Mouse (Mus musculus) ES-CJ7 (cell line): ENCODE results near the gene Mdfi.

Experiments used
- DNase-seq: peaks from one replicate; pipeline ENCODE4 v3.0.0; 2011; ENCODE audit warnings: low read depth, low spot score

Gene Mdfi

GRCm38 (mm10) chr17:47802806-47803205 is 31.7 kb downstream of the Mdfi start:
- DNase-seq = no peak

GRCm38 (mm10) chr17:47797383-47797782 is 37.1 kb downstream of the Mdfi start:
- DNase-seq = peak; percentile 46

GRCm38 (mm10) chr17:47796968-47797367 is 37.5 kb downstream of the Mdfi start:
- peak; percentile 71 for DNase-seq

- DNase-seq = no peak
Measured at GRCm38 (mm10) chr17:47796156-47796816, 38.2 kb downstream of the Mdfi start.

GRCm38 (mm10) chr17:47795446-47795845 is 39.0 kb downstream of the Mdfi start:
- peak; percentile 86 for DNase-seq

GRCm38 (mm10) chr17:47793377-47793776 is 41.1 kb downstream of the Mdfi start:
- peak; percentile 81 for DNase-seq

- DNase-seq = peak; percentile 87
Measured at GRCm38 (mm10) chr17:47792098-47792863, 42.2 kb downstream of the Mdfi start.

- no peak for DNase-seq
Measured at GRCm38 (mm10) chr17:47788996-47789395, 45.5 kb downstream of the Mdfi start.

- peak; percentile 78 for DNase-seq
Measured at GRCm38 (mm10) chr17:47788306-47788705, 46.2 kb downstream of the Mdfi start.

GRCm38 (mm10) chr17:47787632-47788031 is 46.9 kb downstream of the Mdfi start:
- DNase-seq = peak; percentile 33

GRCm38 (mm10) chr17:47784411-47784810 is 50.1 kb downstream of the Mdfi start:
- no peak for DNase-seq

- no peak for DNase-seq
Measured at GRCm38 (mm10) chr17:47783445-47784223, 50.9 kb downstream of the Mdfi start.

- peak; percentile 55 for DNase-seq
Measured at GRCm38 (mm10) chr17:47782486-47782885, 52.0 kb downstream of the Mdfi start.

- no peak for DNase-seq
Measured at GRCm38 (mm10) chr17:47780470-47780869, 54.0 kb downstream of the Mdfi start.

- no peak for DNase-seq
Measured at GRCm38 (mm10) chr17:47777141-47777540, 57.4 kb downstream of the Mdfi start.

- DNase-seq = no peak
Measured at GRCm38 (mm10) chr17:47773604-47774003, 60.9 kb downstream of the Mdfi start.

GRCm38 (mm10) chr17:47769389-47770299 is 64.8 kb downstream of the Mdfi start:
- DNase-seq = no peak

- peak; percentile 28 for DNase-seq
Measured at GRCm38 (mm10) chr17:47768707-47769276, 65.7 kb downstream of the Mdfi start.

GRCm38 (mm10) chr17:47767456-47768141 is 66.9 kb downstream of the Mdfi start:
- DNase-seq = peak; percentile 22

- no peak for DNase-seq
Measured at GRCm38 (mm10) chr17:47767081-47767455, 67.4 kb downstream of the Mdfi start.
